Mouse (Mus musculus) limb, embryonic 13.5 days (tissue): ENCODE data around the gene Ube2f. TPM values are rescaled to one million over a fixed set of nuclear protein-coding genes. Genes with fewer than 3 reads are reported as not detected.

Experiments used
- ATAC-seq: fragments of 200-750 bp; cut with Nextera tagmentation; 2 replicates; pipeline ENCODE4 v1.8.0; 2017; ENCODE audit warnings: low read depth, moderate number of reproducible peaks, moderate TSS enrichment; ENCODE audit not compliant: low FRiP score
- H3K27ac ChIP-seq: fragments of 300-500 bp; sonication (generic); 2 replicates; pipeline ENCODE4 v1.5.1; 2015; ENCODE audit warnings: inconsistent platforms, mild to moderate bottlenecking, moderate library complexity
- H3K27me3 ChIP-seq: fragments of 300-500 bp; sonication (generic); 2 replicates; pipeline ENCODE4 v1.6.1; 2015; ENCODE audit warnings: mild to moderate bottlenecking, inconsistent platforms
- H3K36me3 ChIP-seq: fragments of 300-500 bp; sonication (generic); 2 replicates; pipeline ENCODE4 v1.6.1; 2015; ENCODE audit warnings: inconsistent platforms, mild to moderate bottlenecking, moderate library complexity
- H3K4me1 ChIP-seq: fragments of 300-500 bp; sonication (generic); 2 replicates; pipeline ENCODE4 v1.6.1; 2015; ENCODE audit warnings: inconsistent platforms
- H3K4me2 ChIP-seq: fragments of 300-500 bp; sonication (generic); replicated peaks from 2 replicates; pipeline ENCODE4 v1.6.1; 2015; ENCODE audit warnings: inconsistent platforms, mild to moderate bottlenecking, moderate library complexity
- H3K4me3 ChIP-seq: fragments of 300-500 bp; sonication (generic); 2 replicates; pipeline ENCODE4 v1.5.1; 2015; ENCODE audit warnings: moderate library complexity, mild to moderate bottlenecking, inconsistent platforms
- H3K9ac ChIP-seq: fragments of 300-500 bp; sonication (generic); 2 replicates; pipeline ENCODE4 v1.6.1; 2015; ENCODE audit warnings: mild to moderate bottlenecking, inconsistent platforms
- H3K9me3 ChIP-seq: fragments of 300-500 bp; sonication (generic); 2 replicates; pipeline ENCODE4 v1.6.1; 2016; ENCODE audit warnings: inconsistent platforms
- WGBS: fragments of 180-500 bp; shearing (Covaris S2); methylation state at CpG from one replicate; pipeline ENCODE4 v1.1.7; 2015; 5-methylcytosine and 5-hydroxymethylcytosine counted together
- polyA plus RNA-seq: library from polyadenylated mRNA; unstranded; fragments of >200 nt; fragmentation: Nextera tagmentation; extraction: Ambion mirVana; gene quantifications from 2 replicates; pipeline ENCODE4 v1.2.1, GENCODE M21; 2015

The Ube2f gene
- polyA plus RNA-seq, 1 experiment from 2014 or later, result 68.1 TPM

DNA sequence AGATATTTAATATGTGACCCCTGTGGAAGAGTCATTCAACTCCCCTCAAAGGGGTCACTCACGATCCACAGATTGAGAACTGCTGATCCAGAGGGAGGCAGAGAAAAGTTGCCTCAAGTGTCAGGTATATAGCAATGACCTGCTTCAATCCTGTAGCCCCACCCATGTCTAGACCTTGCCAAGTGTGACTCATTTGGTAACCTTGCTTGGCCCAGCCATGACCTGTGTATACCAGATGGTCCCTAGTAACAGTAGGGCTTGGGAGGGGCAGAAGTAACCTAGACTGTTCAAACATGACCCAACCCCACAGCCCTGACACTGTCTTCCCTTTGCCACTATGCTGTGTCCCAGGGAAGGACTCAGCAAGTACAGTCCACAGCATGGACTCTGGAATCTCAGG, 9.4 kb upstream of the Ube2f start:
- Histone ChIP-seq H3K4me1 (peaks cover 6% of the 10 kb centered on the region; the same call in 1 of the 2 replicates), H3K27me3 (no peaks in the 10 kb centered on the region), H3K4me3 (no peak overlapping the region), H3K4me2 (no peak overlapping the region), H3K9ac (no peak overlapping the region), H3K36me3 (no peaks in the 10 kb centered on the region), H3K9me3 (no peaks in the 10 kb centered on the region), H3K27ac (no peak overlapping the region)
- 73% methylated on average over 1 of the region's 1 CpGs for WGBS
- no peak for ATAC-seq

DNA sequence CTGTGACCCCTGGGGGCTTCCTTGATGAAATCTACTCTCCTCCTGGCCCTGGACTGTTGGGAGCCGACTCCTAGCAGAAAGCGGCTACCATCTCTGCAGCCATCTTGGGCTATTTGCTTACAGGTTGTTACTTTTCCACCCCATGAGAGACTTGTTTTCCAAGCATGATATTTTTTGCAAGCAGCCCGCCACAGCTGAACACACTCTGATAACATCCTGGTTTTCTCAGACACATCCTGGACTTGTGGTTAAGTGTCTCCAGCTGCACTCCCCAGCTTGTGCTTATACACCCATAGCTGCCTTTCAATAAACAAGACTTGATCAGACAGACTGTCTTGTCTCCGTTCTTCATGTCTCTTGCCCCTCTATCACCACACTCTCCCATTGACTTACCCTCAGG, 8.9 kb upstream of the Ube2f start:
- Histone ChIP-seq H3K27me3 (no peaks in the 10 kb centered on the region), H3K9me3 (no peaks in the 10 kb centered on the region), H3K4me3 (no peak overlapping the region), H3K27ac (no peak overlapping the region), H3K4me2 (no peak overlapping the region), H3K9ac (no peak overlapping the region), H3K4me1 (peaks cover 6% of the 10 kb centered on the region; the same call in 1 of the 2 replicates), H3K36me3 (no peaks in the 10 kb centered on the region)
- WGBS, result 75% methylated on average over 4 of the region's 4 CpGs
- no peak for ATAC-seq

DNA sequence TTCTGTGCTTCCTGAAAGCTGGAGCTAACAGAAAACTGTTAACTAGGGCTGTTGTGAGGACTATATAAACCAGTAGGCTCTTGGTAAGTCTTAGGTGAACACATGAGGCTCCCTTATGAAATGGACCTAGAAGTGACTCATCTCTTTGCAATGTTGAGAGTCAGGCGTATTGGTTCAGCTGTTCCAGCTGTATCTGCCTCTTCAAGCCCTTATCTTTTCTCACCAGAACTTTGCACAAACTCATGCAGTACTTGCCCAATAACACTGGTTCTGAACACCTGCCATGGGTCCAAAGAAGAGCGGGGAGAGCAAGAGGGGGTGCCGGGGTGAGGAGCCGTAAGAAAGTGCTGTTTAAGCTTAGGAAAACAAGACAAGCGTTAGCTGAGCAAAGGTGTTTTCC, 1.9 kb upstream of the Ube2f start:
- Histone ChIP-seq H3K4me3 (no peak overlapping the region), H3K27me3 (no peaks in the 10 kb centered on the region), H3K4me2 (no peak overlapping the region), H3K36me3 (no peaks in the 10 kb centered on the region), H3K9ac (no peak overlapping the region), H3K27ac (no peak overlapping the region), H3K4me1 (peaks cover 28% of the 10 kb centered on the region), H3K9me3 (no peaks in the 10 kb centered on the region)
- 88% methylated on average over 5 of the region's 5 CpGs for WGBS
- ATAC-seq, result no peak

DNA sequence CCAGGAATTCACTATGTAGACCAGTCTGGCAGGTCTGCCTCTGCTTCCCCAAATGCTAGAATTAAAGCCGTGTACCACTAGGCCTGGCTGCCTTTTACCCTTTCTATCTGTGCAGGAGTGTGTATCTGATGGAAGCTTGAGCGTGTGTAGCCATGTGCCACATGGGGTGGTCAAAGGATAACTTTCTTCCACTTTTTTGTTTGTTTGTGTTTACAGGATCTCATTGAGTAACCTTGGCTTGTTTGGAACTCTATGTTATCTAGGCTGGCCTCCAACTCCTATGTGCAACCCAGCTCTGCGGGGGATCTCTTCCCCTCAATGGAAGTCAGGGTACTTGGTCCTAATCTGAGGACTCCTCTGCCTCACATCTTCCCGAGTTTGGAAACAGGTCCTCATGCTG, 1.1 kb upstream of the Ube2f start:
- H3K36me3 ChIP-seq, result no peaks in the 10 kb centered on the region
- no peak overlapping the region for H3K4me3 ChIP-seq
- no peak overlapping the region for H3K9ac ChIP-seq
- H3K9me3 ChIP-seq, result no peaks in the 10 kb centered on the region
- H3K4me2 ChIP-seq, result peak overlapping the region; percentile 84
- WGBS, result 53% methylated on average over 4 of the region's 4 CpGs
- H3K27me3 ChIP-seq, result no peaks in the 10 kb centered on the region
- H3K4me1 ChIP-seq, result peaks cover 34% of the 10 kb centered on the region
- no peak for ATAC-seq
- H3K27ac ChIP-seq, result no peak overlapping the region

DNA sequence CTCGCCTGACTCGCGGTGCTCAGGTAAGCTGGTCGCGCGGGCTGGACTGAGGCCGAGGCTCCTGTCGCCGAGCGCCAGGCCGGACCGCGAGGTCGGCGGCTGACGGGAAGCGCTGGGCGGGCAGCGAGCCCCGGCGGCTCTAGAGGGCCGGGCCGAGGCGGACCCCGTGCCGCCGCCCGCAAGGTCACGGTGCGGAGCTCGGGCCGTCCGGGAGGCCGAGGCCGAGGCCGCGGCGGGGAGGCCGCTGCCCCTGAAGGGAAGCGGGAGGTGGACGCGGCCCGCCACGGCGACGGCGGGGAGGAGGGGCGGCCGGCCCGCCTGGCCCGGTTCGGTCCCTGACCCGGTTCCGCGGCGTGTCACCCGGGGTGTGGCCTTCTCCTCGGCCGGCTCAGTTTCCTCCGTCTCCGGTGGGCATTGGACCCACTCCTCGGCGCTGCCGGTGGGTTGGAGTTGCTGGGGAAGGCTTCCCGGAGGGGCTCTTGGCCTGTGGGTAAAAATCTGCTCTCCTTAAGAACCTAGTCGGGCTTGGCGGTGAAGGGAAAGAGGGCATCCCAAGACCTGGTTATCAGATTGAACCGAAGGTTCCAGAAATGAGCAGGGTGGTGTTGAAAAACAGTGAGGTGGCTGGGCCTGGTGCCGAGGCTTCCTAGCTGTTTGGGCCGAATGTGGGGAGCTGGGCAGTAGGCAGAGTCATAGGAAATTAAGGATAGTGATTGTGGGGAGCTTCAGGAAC, 477 bp downstream of the Ube2f start:
- Histone ChIP-seq H3K4me2 (peak overlapping the region; percentile 84), H3K4me3 (peak overlapping the region; percentile 99), H3K27me3 (no peaks in the 10 kb centered on the region), H3K27ac (peak overlapping the region; percentile 81), H3K9ac (peak overlapping the region; percentile 98), H3K36me3 (peaks cover 7% of the 10 kb centered on the region; the same call in 1 of the 2 replicates), H3K4me1 (peaks cover 28% of the 10 kb centered on the region), H3K9me3 (no peaks in the 10 kb centered on the region)
- under 1% methylated on average over 49 of the region's 70 CpGs for WGBS
- ATAC-seq, result no peak

DNA sequence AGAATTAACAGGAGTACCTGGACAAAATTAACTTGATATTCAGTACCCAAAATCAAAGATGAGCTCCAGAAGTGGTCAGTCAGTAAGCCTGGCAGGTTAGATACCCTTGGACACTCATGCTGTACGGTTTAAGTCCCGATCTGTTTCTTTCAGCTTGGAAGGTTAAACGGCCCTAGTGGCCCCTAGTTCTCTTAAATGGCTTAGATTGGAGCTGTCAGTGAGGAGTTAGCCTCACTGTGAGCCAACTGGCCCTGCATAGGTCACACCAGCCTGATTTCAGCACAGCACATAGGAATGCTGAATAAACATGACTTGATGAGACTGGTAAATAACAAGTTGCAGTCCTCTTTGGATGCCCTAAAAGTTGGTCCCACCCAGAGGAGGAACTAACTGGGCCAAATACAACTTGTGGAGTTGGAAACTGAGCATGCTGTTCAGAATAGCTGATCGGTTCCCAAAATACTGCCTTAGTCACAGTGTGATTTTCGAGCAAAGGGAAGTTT, 1.1 kb downstream of the Ube2f start:
- no peak overlapping the region; the same call in 1 of the 2 replicates for H3K27ac ChIP-seq
- peak overlapping the region; percentile 99 for H3K4me3 ChIP-seq
- peaks cover 7% of the 10 kb centered on the region; the same call in 1 of the 2 replicates for H3K36me3 ChIP-seq
- no peak for ATAC-seq
- no peaks in the 10 kb centered on the region for H3K9me3 ChIP-seq
- peak overlapping the region; percentile 98 for H3K9ac ChIP-seq
- H3K4me1 ChIP-seq, result peaks cover 28% of the 10 kb centered on the region
- 54% methylated on average over 5 of the region's 5 CpGs for whole genome bisulfite sequencing
- peak overlapping the region; percentile 84 for H3K4me2 ChIP-seq
- no peaks in the 10 kb centered on the region for H3K27me3 ChIP-seq

DNA sequence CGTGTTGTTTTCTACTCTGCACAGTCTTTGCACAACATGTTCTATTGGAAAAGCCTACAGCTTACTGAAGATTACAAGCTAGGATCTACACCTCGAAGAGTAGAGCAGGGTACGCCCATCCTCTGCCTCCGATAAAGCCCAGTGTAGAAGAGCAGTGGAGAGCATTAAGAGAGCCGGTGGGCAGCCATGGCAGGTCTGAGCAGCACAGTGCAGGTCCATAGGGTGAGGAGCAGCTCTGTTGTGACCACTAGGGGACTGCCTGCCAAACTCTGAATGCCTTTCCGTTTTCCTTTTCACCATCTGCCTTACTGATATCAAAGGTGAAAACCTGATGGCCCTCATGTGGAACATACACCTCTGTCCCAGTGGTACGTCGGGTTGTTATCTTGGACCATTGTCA, 1.8 kb downstream of the Ube2f start:
- H3K4me2 ChIP-seq, result peak overlapping the region; percentile 84
- ATAC-seq, result no peak
- H3K9me3 ChIP-seq, result no peaks in the 10 kb centered on the region
- H3K4me3 ChIP-seq, result peak overlapping the region; percentile 99
- peaks cover 7% of the 10 kb centered on the region; the same call in 1 of the 2 replicates for H3K36me3 ChIP-seq
- 68% methylated on average over 8 of the region's 8 CpGs for WGBS
- H3K27ac ChIP-seq, result no peak overlapping the region
- peak overlapping the region; percentile 35; the same call in 1 of the 2 replicates for H3K9ac ChIP-seq
- no peaks in the 10 kb centered on the region for H3K27me3 ChIP-seq
- H3K4me1 ChIP-seq, result peaks cover 28% of the 10 kb centered on the region

DNA sequence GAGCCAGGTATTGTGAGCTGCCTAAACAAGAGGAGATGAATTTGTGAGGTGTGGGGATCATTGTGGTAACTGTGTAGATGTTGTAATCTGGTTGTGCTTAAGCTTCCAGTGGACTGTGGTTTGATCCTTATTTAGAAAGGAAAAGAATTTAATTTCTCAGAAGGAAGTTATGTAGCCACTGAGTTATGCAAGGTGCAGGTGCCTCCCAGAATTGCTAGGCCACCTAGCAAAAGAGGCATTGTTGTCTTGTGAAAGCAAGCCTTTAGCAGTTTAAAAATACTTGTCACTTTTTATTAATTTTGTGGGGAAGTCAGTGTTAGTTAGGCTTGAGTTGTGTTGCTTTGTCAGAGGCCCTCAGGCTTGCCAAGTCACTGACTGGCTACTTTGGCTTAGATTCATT, 7.8 kb downstream of the Ube2f start:
- H3K4me3 ChIP-seq, result no peak overlapping the region
- no peaks in the 10 kb centered on the region for H3K9me3 ChIP-seq
- H3K4me1 ChIP-seq, result peaks cover 12% of the 10 kb centered on the region; the same call in 1 of the 2 replicates
- no peak overlapping the region for H3K9ac ChIP-seq
- H3K4me2 ChIP-seq, result no peak overlapping the region
- no peaks in the 10 kb centered on the region for H3K27me3 ChIP-seq
- ATAC-seq, result no peak
- H3K27ac ChIP-seq, result no peak overlapping the region
- H3K36me3 ChIP-seq, result peaks cover 7% of the 10 kb centered on the region; the same call in 1 of the 2 replicates

DNA sequence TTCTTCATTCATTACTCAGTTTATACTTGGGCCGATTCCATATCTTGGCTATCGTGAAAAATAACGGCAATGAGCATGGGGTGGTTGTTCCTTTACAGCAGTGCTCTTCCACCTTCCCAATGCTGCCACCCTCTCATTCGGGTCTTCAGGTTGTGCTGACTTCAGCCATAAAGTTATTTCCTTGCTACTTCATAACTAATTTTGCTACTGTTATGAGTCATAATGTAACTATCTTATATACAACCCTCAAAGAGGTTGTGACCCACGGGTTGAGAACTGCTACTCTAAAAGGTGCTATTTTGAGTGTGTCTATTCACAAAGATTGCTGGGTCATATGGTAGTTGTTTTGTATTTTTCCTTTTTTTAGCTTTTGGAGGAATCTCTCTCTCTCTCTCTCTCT, 9.7 kb downstream of the Ube2f start:
- H3K27me3 ChIP-seq, result no peaks in the 10 kb centered on the region
- no peak overlapping the region for H3K4me3 ChIP-seq
- no peak overlapping the region for H3K27ac ChIP-seq
- peaks cover under 1% of the 10 kb centered on the region; the same call in 1 of the 2 replicates for H3K36me3 ChIP-seq
- H3K9me3 ChIP-seq, result no peaks in the 10 kb centered on the region
- H3K4me1 ChIP-seq, result peaks cover 6% of the 10 kb centered on the region; the same call in 1 of the 2 replicates
- H3K9ac ChIP-seq, result no peak overlapping the region
- no peak for ATAC-seq
- 89% methylated on average over 5 of the region's 5 CpGs for WGBS
- no peak overlapping the region for H3K4me2 ChIP-seq

DNA sequence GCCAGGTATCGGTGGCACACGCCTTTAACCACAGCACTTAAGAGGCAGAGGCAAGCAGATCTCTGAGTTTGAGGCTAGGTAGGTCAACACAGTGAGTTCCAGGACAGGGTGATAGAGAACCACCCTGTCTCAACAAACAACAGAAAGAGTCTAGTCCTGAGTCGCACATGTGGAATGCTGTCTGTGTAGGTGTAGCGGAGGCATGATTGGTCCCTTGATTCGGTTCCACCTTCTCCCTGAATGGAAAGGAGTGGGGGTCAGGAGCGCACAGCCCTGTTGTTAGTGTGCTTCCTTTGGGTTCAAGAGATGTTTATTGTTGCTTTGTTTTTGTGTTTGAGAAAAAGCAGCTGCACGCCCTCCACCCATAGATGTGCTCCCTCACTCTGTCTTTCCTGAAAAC, 12.4 kb downstream of the Ube2f start:
- Histone ChIP-seq H3K9ac (no peak overlapping the region), H3K9me3 (no peaks in the 10 kb centered on the region), H3K4me2 (no peak overlapping the region), H3K4me1 (peaks cover 6% of the 10 kb centered on the region; the same call in 1 of the 2 replicates), H3K4me3 (no peak overlapping the region), H3K36me3 (peaks cover 26% of the 10 kb centered on the region), H3K27me3 (no peaks in the 10 kb centered on the region), H3K27ac (no peak overlapping the region)
- ATAC-seq, result no peak
- 95% methylated on average over 7 of the region's 7 CpGs for WGBS

DNA sequence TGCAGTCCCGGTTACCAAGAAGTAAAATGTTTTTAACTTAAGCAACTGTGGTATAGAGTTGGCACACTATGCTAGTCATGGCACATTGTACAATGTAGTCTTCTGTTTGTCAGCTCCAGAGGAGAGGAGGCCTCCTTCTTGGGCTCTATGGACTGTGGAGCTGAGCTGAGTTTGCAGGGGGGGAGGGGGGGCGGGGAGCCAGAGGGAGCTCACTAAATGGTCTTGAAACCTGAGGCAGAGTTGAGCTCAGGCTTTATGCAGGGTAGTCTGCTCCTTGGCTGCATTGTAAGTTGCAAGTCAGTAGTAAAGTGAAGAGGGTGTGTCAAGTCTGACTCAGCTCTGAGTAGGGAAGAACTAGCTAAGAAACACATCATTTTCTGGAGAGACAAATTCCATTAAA, 22.2 kb downstream of the Ube2f start:
- Histone ChIP-seq H3K4me2 (no peak overlapping the region), H3K4me3 (no peak overlapping the region), H3K36me3 (peaks cover 28% of the 10 kb centered on the region), H3K4me1 (no peaks in the 10 kb centered on the region), H3K27me3 (no peaks in the 10 kb centered on the region), H3K9ac (no peak overlapping the region), H3K27ac (no peak overlapping the region), H3K9me3 (no peaks in the 10 kb centered on the region)
- 74% methylated on average over 2 of the region's 2 CpGs for WGBS
- ATAC-seq, result peak; percentile 19; the same call in 1 of the 2 replicates

DNA sequence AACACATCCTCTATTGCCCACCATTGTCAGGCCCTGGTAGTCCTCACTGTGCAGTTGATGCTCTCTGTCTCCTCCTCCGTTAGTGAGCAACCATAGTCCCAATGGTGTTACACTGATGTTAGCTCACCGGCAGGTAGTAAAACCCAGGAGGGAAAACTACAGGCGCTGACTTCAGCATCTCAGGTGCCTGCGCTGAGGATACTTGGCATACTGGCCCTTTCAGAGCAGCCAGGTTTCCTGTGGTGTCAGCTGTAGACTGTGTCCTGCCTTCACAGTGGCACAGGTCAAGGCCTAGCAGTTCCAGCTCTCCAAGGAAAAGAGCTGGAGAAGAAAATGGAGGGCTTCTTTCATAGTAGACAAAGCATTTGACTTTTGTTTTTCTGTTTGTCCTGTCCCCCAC, 26.5 kb downstream of the Ube2f start:
- 89% methylated on average over 4 of the region's 4 CpGs for WGBS
- H3K27ac ChIP-seq, result no peak overlapping the region
- peaks cover 67% of the 10 kb centered on the region for H3K36me3 ChIP-seq
- no peak overlapping the region for H3K4me3 ChIP-seq
- H3K9ac ChIP-seq, result no peak overlapping the region
- H3K9me3 ChIP-seq, result no peaks in the 10 kb centered on the region
- H3K27me3 ChIP-seq, result no peaks in the 10 kb centered on the region
- no peak for ATAC-seq
- no peaks in the 10 kb centered on the region for H3K4me1 ChIP-seq
- H3K4me2 ChIP-seq, result no peak overlapping the region

DNA sequence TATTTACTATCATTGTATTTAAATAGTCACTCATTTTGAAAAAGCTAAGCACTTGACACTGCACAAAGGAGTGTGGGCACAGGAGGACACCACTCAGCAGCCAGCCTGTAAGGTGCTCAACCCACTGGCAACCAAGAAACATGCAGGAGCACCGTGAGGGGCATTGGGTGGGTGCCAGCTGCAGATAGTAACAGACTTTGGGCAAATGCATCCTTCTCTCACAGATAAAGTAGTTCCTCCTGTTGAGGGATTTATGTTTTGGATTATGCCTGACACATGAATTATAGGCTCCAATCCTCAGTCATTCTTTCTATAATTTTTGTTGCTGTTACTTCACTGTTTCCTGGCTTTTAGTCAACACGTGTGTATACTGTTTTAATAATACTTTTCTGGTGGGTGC, 27.4 kb downstream of the Ube2f start:
- Histone ChIP-seq H3K27me3 (no peaks in the 10 kb centered on the region), H3K9me3 (no peaks in the 10 kb centered on the region), H3K4me2 (no peak overlapping the region), H3K9ac (no peak overlapping the region), H3K4me1 (no peaks in the 10 kb centered on the region), H3K27ac (no peak overlapping the region), H3K4me3 (no peak overlapping the region), H3K36me3 (peaks cover 72% of the 10 kb centered on the region)
- WGBS, result 85% methylated on average over 2 of the region's 2 CpGs
- ATAC-seq, result no peak
